ENCODE assay signal across 13 mouse cellular contexts in genomic region chr3:142345235-142346125, GRCm38 (mm10). TPM values are rescaled to one million over a fixed set of nuclear protein-coding genes. Genes with fewer than 3 reads are reported as not detected.
DNase-seq lines count a peak whose midpoint lies in the region; ATAC-seq and TF ChIP-seq lines count a peak whose summit lies in the region.
"Had no signal": no experiment of that assay in that cellular context is flagged by ENCODE, and none has a peak within 500 bp of the region (broad histone marks: within the 10 kb centered on the region; RNA-seq: fewer than 3 reads in every experiment).

No protein-coding gene starts in this region.

- no peak for TF ChIP-seq EP300 in heart, postnatal 0 days (IDR thresholded peaks at IDR 0.05; ENCODE audit: low read depth)

- no peak overlapping the region for H3K9ac ChIP-seq in heart, postnatal 0 days (replicated peaks; ENCODE audit: low read depth, low read length)
- H3K9ac ChIP-seq in embryonic facial prominence, embryonic 15.5 days, result no peak overlapping the region
- no peak overlapping the region for H3K9ac ChIP-seq in midbrain, embryonic 13.5 days (replicated peaks)
- H3K9ac ChIP-seq: forebrain, postnatal 0 days; liver, embryonic 13.5 days had no signal

- peaks cover 22% of the 10 kb centered on the region for H3K36me3 ChIP-seq in heart, postnatal 0 days (replicated peaks; ENCODE audit: control insufficient read depth, insufficient read depth, low read length)
- H3K36me3 ChIP-seq in embryonic facial prominence, embryonic 15.5 days, result no peaks in the 10 kb centered on the region
- H3K36me3 ChIP-seq in midbrain, embryonic 13.5 days, result no peaks in the 10 kb centered on the region

- WGBS in heart, postnatal 0 days, result 66% methylated on average over 8 of the region's 8 CpGs
- 48% methylated on average over 8 of the region's 8 CpGs for WGBS in embryonic facial prominence, embryonic 15.5 days
- 89% methylated on average over 8 of the region's 8 CpGs for WGBS in midbrain, embryonic 13.5 days

- no peaks in the 10 kb centered on the region for H3K9me3 ChIP-seq in heart, postnatal 0 days (replicated peaks; ENCODE audit: control insufficient read depth, low read length)
- H3K9me3 ChIP-seq in embryonic facial prominence, embryonic 15.5 days (replicated peaks), result no peaks in the 10 kb centered on the region
- H3K9me3 ChIP-seq in midbrain, embryonic 13.5 days, result no peaks in the 10 kb centered on the region
- H3K9me3 ChIP-seq: liver, embryonic 13.5 days had no signal

- H3K27me3 ChIP-seq in heart, postnatal 0 days (ENCODE audit: control insufficient read depth, insufficient read depth, low read length), result no peaks in the 10 kb centered on the region
- H3K27me3 ChIP-seq in embryonic facial prominence, embryonic 15.5 days, result no peaks in the 10 kb centered on the region
- no peaks in the 10 kb centered on the region for H3K27me3 ChIP-seq in midbrain, embryonic 13.5 days
- H3K27me3 ChIP-seq: liver, embryonic 13.5 days had no signal

- ATAC-seq in heart, postnatal 0 days (ENCODE audit: insufficient read depth, low read depth), result no peak
- no peak for ATAC-seq in embryonic facial prominence, embryonic 15.5 days (ENCODE audit: insufficient number of reproducible peaks, low FRiP score, low TSS enrichment, low read depth)
- ATAC-seq in midbrain, embryonic 13.5 days, result no peak
- ATAC-seq: forebrain, postnatal 0 days had no signal

- no peak for DNase-seq in heart, postnatal 0 days (ENCODE audit: low spot score)
- no peak for DNase-seq in heart, postnatal 4 days
- peak; percentile 43 for DNase-seq in urinary bladder, postnatal 14 days (ENCODE audit: low spot score)
- no peak for DNase-seq in urinary bladder, adult 2 months (ENCODE audit: low spot score)
- DNase-seq in cerebellum, postnatal 14 days, result no peak
- DNase-seq: cerebellum, postnatal 25 days; forebrain, postnatal 0 days; gastrocnemius, postnatal 25 days; liver, embryonic 13.5 days; right cerebral cortex, adult 18-20 months; thymus, postnatal 14 days had no signal

- no peak overlapping the region for H3K4me2 ChIP-seq in heart, postnatal 0 days (ENCODE audit: low read depth, low read length)
- no peak overlapping the region for H3K4me2 ChIP-seq in embryonic facial prominence, embryonic 15.5 days (replicated peaks)
- no peak overlapping the region for H3K4me2 ChIP-seq in midbrain, embryonic 13.5 days (replicated peaks)
- H3K4me2 ChIP-seq: liver, embryonic 13.5 days had no signal

- peaks cover 9% of the 10 kb centered on the region; the same call in 1 of the 2 replicates for H3K4me1 ChIP-seq in heart, postnatal 0 days (ENCODE audit: control insufficient read depth, insufficient read depth)
- peaks cover 6% of the 10 kb centered on the region; the same call in 1 of the 2 replicates for H3K4me1 ChIP-seq in embryonic facial prominence, embryonic 15.5 days
- H3K4me1 ChIP-seq in midbrain, embryonic 13.5 days (replicated peaks), result no peaks in the 10 kb centered on the region
- H3K4me1 ChIP-seq: liver, embryonic 13.5 days had no signal

- no peak for TF ChIP-seq CTCF in heart, postnatal 0 days (IDR thresholded peaks at IDR 0.05; ENCODE audit: low read depth)

- H3K4me3 ChIP-seq in heart, postnatal 0 days (ENCODE audit: low read depth, low read length), result no peak overlapping the region
- H3K4me3 ChIP-seq in embryonic facial prominence, embryonic 15.5 days (replicated peaks), result no peak overlapping the region
- H3K4me3 ChIP-seq in midbrain, embryonic 13.5 days (replicated peaks), result no peak overlapping the region
- H3K4me3 ChIP-seq: liver, embryonic 13.5 days had no signal

- peak overlapping the region; percentile 1; the same call in 1 of the 2 replicates for H3K27ac ChIP-seq in heart, postnatal 0 days (ENCODE audit: low read depth)
- H3K27ac ChIP-seq in embryonic facial prominence, embryonic 15.5 days (replicated peaks), result peak overlapping the region; percentile 49; the same call in 1 of the 2 replicates
- H3K27ac ChIP-seq in midbrain, embryonic 13.5 days, result no peak overlapping the region
- H3K27ac ChIP-seq: liver, embryonic 13.5 days had no signal

RNA-seq across cellular contexts. Expression of gene Pdlim5, which starts 50.0 kb away (rescaled TPM):
- total RNA-seq in heart, postnatal 0 days (2014; rRNA removed; ENCODE audit: low replicate concordance), result 512 and 650 TPM in 2 replicates
- polyA plus RNA-seq in heart, postnatal 0 days (2015; fragmentation: Nextera tagmentation; extraction: Ambion mirVana), result 336 and 367 TPM in 2 replicates
- 100 to 1,000 TPM; 480 to 524 TPM for total RNA-seq in heart, postnatal 4 days (2021)
- 67.3 and 73.8 TPM in 2 replicates for polyA plus RNA-seq in urinary bladder, adult 2 months (2012; rRNA removed)
- polyA plus RNA-seq in embryonic facial prominence, embryonic 15.5 days (2015; fragmentation: Nextera tagmentation; extraction: Ambion mirVana), result 40.5 and 45.5 TPM in 2 replicates
- polyA plus RNA-seq in midbrain, embryonic 13.5 days (2015; fragmentation: Nextera tagmentation; extraction: Ambion mirVana), result 11.6 and 12.4 TPM in 2 replicates
